Mouse (Mus musculus): ENCODE data around the gene Ptch2. TPM values are rescaled to one million over a fixed set of nuclear protein-coding genes. Genes with fewer than 3 reads are reported as not detected.

Gene Ptch2
- polyA plus RNA-seq, 1 experiment from 2014 or later = 4.5 TPM

GRCm38 (mm10) chr4:117120445-117121414, 24.9 kb downstream of the Ptch2 start:
- no peaks in the 10 kb centered on the region for H3K9me3 ChIP-seq (ENCODE audit: control insufficient read depth, low read length)
- ATAC-seq (ENCODE audit: low FRiP score, low TSS enrichment) = peak; percentile 89
- under 1% methylated on average over 69 of the region's 69 CpGs for WGBS

GRCm38 (mm10) chr4:117122209-117122608, 26.3 kb downstream of the Ptch2 start:
- no peak overlapping the region for H3K4me3 ChIP-seq (replicated peaks; ENCODE audit: low read depth, low read length)
- no peak for ATAC-seq (ENCODE audit: low FRiP score, low TSS enrichment)
- no peaks in the 10 kb centered on the region for H3K27me3 ChIP-seq (ENCODE audit: control insufficient read depth, insufficient read depth, low read length)
- peaks cover 22% of the 10 kb centered on the region for H3K4me1 ChIP-seq (ENCODE audit: control insufficient read depth, insufficient read depth, low read length)
- WGBS = 90% methylated on average over 4 of the region's 4 CpGs
- no peak for DNase-seq
- H3K36me3 ChIP-seq (ENCODE audit: control insufficient read depth, insufficient read depth, low read length) = 0 out of 2 replicates have a peak, but pooled peaks cover 2% of the 10 kb centered on the region
- H3K27ac ChIP-seq (replicated peaks; ENCODE audit: low read depth, low read length) = no peak overlapping the region
- H3K9ac ChIP-seq (replicated peaks; ENCODE audit: low read length) = no peak overlapping the region
- H3K9me3 ChIP-seq (ENCODE audit: control insufficient read depth, low read length) = no peaks in the 10 kb centered on the region
- H3K4me2 ChIP-seq (ENCODE audit: low read length) = no peak overlapping the region

More at GRCm38 (mm10) chr4:117120445-117121414, 24.9 kb downstream of the Ptch2 start:
- Histone ChIP-seq H3K4me3 (replicated peaks; ENCODE audit: low read depth, low read length) (peak overlapping the region; percentile 60), H3K27ac (replicated peaks; ENCODE audit: low read depth, low read length) (peak overlapping the region; percentile 92), H3K9ac (replicated peaks; ENCODE audit: low read length) (peak overlapping the region; percentile 78), H3K27me3 (ENCODE audit: control insufficient read depth, insufficient read depth, low read length) (no peaks in the 10 kb centered on the region), H3K4me1 (ENCODE audit: control insufficient read depth, insufficient read depth, low read length) (peaks cover 19% of the 10 kb centered on the region), H3K4me2 (ENCODE audit: low read length) (peak overlapping the region; percentile 82), H3K36me3 (ENCODE audit: control insufficient read depth, insufficient read depth, low read length) (no peaks in the 10 kb centered on the region)
- peak; percentile 96 for DNase-seq

- H3K4me3 ChIP-seq (replicated peaks; ENCODE audit: low read depth, low read length) = no peak overlapping the region
- peaks cover 22% of the 10 kb centered on the region for H3K4me1 ChIP-seq (ENCODE audit: control insufficient read depth, insufficient read depth, low read length)
- no peak overlapping the region for H3K4me2 ChIP-seq (ENCODE audit: low read length)
- peaks cover 9% of the 10 kb centered on the region for H3K36me3 ChIP-seq (ENCODE audit: control insufficient read depth, insufficient read depth, low read length)
- no peak for ATAC-seq (ENCODE audit: low FRiP score, low TSS enrichment)
- no peak overlapping the region for H3K27ac ChIP-seq (replicated peaks; ENCODE audit: low read depth, low read length)
- 95% methylated on average over 7 of the region's 9 CpGs for WGBS
- DNase-seq = no peak
- H3K9ac ChIP-seq (replicated peaks; ENCODE audit: low read length) = no peak overlapping the region
- no peaks in the 10 kb centered on the region for H3K9me3 ChIP-seq (ENCODE audit: control insufficient read depth, low read length)
- H3K27me3 ChIP-seq (ENCODE audit: control insufficient read depth, insufficient read depth, low read length) = no peaks in the 10 kb centered on the region
Observed at GRCm38 (mm10) chr4:117123546-117124217, 27.8 kb downstream of the Ptch2 start.

- H3K9ac ChIP-seq (replicated peaks; ENCODE audit: low read length) = no peak overlapping the region
- peaks cover 14% of the 10 kb centered on the region for H3K36me3 ChIP-seq (ENCODE audit: control insufficient read depth, insufficient read depth, low read length)
- DNase-seq = no peak
- no peak for ATAC-seq (ENCODE audit: low FRiP score, low TSS enrichment)
- no peaks in the 10 kb centered on the region for H3K9me3 ChIP-seq (ENCODE audit: control insufficient read depth, low read length)
- H3K4me2 ChIP-seq (ENCODE audit: low read length) = no peak overlapping the region
- H3K4me3 ChIP-seq (replicated peaks; ENCODE audit: low read depth, low read length) = no peak overlapping the region
- 90% methylated on average over 3 of the region's 3 CpGs for WGBS
- no peaks in the 10 kb centered on the region for H3K27me3 ChIP-seq (ENCODE audit: control insufficient read depth, insufficient read depth, low read length)
- peaks cover 22% of the 10 kb centered on the region for H3K4me1 ChIP-seq (ENCODE audit: control insufficient read depth, insufficient read depth, low read length)
- H3K27ac ChIP-seq (replicated peaks; ENCODE audit: low read depth, low read length) = no peak overlapping the region
Observed at GRCm38 (mm10) chr4:117124218-117124517, 28.3 kb downstream of the Ptch2 start.

GRCm38 (mm10) chr4:117124518-117125347, 28.9 kb downstream of the Ptch2 start:
- ATAC-seq (ENCODE audit: low FRiP score, low TSS enrichment) (no peak), DNase-seq (no peak)
- Histone ChIP-seq H3K9ac (replicated peaks; ENCODE audit: low read length) (peak overlapping the region; percentile 2; the same call in 1 of the 2 replicates), H3K27ac (replicated peaks; ENCODE audit: low read depth, low read length) (peak overlapping the region; percentile 56), H3K9me3 (ENCODE audit: control insufficient read depth, low read length) (no peaks in the 10 kb centered on the region), H3K4me3 (replicated peaks; ENCODE audit: low read depth, low read length) (no peak overlapping the region), H3K27me3 (ENCODE audit: control insufficient read depth, insufficient read depth, low read length) (no peaks in the 10 kb centered on the region), H3K4me1 (ENCODE audit: control insufficient read depth, insufficient read depth, low read length) (peaks cover 19% of the 10 kb centered on the region), H3K36me3 (ENCODE audit: control insufficient read depth, insufficient read depth, low read length) (peaks cover 15% of the 10 kb centered on the region), H3K4me2 (ENCODE audit: low read length) (no peak overlapping the region)
- WGBS = 75% methylated on average over 14 of the region's 14 CpGs

- H3K4me1 ChIP-seq (ENCODE audit: control insufficient read depth, insufficient read depth, low read length) = peaks cover 15% of the 10 kb centered on the region
- DNase-seq (peak; percentile 77), ATAC-seq (ENCODE audit: low FRiP score, low TSS enrichment) (peak; percentile 24; the same call in 1 of the 2 replicates)
- H3K4me3 ChIP-seq (replicated peaks; ENCODE audit: low read depth, low read length) = no peak within 1 kb of the TSS
- WGBS = 22% methylated on average over 8 of the region's 8 CpGs
- no peaks in the 10 kb centered on the region for H3K9me3 ChIP-seq (ENCODE audit: control insufficient read depth, low read length)
- peak within 1 kb of the TSS; percentile 2; the same call in 1 of the 2 replicates for H3K9ac ChIP-seq (replicated peaks; ENCODE audit: low read length)
- H3K36me3 ChIP-seq (ENCODE audit: control insufficient read depth, insufficient read depth, low read length) = peaks cover 22% of the 10 kb centered on the region
- no peaks in the 10 kb centered on the region for H3K27me3 ChIP-seq (ENCODE audit: control insufficient read depth, insufficient read depth, low read length)
- H3K4me2 ChIP-seq (ENCODE audit: low read length) = no peak within 1 kb of the TSS
- peak within 1 kb of the TSS; percentile 56 for H3K27ac ChIP-seq (replicated peaks; ENCODE audit: low read depth, low read length)
Observed at GRCm38 (mm10) chr4:117125348-117125909, 29.6 kb downstream of the Ptch2 start, which contains the start of gene Btbd19. Btbd19 (minus strand) TSS chr4:117125725.

GRCm38 (mm10) chr4:117125910-117126674, 30.2 kb downstream of the Ptch2 start:
- WGBS = 39% methylated on average over 15 of the region's 15 CpGs
- no peak overlapping the region for H3K4me3 ChIP-seq (replicated peaks; ENCODE audit: low read depth, low read length)
- peaks cover 17% of the 10 kb centered on the region for H3K4me1 ChIP-seq (ENCODE audit: control insufficient read depth, insufficient read depth, low read length)
- peaks cover 24% of the 10 kb centered on the region for H3K36me3 ChIP-seq (ENCODE audit: control insufficient read depth, insufficient read depth, low read length)
- no peak overlapping the region for H3K4me2 ChIP-seq (ENCODE audit: low read length)
- 0 out of 2 replicates have a peak overlapping the region, but pooled peaks have one; percentile 2 for H3K9ac ChIP-seq (replicated peaks; ENCODE audit: low read length)
- H3K27me3 ChIP-seq (ENCODE audit: control insufficient read depth, insufficient read depth, low read length) = no peaks in the 10 kb centered on the region
- ATAC-seq (ENCODE audit: low FRiP score, low TSS enrichment) = 0 out of 2 replicates have a peak, but pooled peaks have one; percentile 12
- DNase-seq = peak; percentile 37
- peak overlapping the region; percentile 56 for H3K27ac ChIP-seq (replicated peaks; ENCODE audit: low read depth, low read length)
- no peaks in the 10 kb centered on the region for H3K9me3 ChIP-seq (ENCODE audit: control insufficient read depth, low read length)
